Comparison of ENCODE assay signal across 22 mouse cellular contexts in the genomic region with DNA sequence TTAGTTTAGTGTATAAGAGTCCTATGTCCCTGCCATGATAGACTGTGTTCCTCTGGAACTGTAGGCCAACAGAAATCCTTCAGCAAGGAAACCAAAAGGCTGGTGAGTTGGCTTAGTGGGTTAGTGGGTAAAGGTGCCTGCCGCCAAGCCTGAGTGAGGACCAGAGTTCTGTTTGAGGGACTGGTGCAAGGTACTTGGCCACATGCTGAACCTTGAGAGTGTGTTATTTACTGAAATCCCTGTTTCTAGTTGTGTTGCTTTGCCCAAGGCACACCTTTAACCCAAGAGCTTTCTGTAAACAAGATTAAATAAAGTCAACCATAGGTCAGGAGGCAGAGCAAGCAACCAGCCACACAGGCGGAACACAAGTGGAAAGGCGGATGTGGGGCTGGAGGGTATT. TPM values are rescaled to one million over a fixed set of nuclear protein-coding genes. Genes with fewer than 3 reads are reported as not detected.
"Had no signal": no experiment of that assay in that cellular context is flagged by ENCODE, and none has a peak within 500 bp of the region (broad histone marks: within the 10 kb centered on the region; RNA-seq: fewer than 3 reads in every experiment).

No protein-coding gene starts in this region.

- H3K4me2 ChIP-seq: heart, embryonic 12.5 days; hindbrain, embryonic 13.5 days; hindbrain, embryonic 15.5 days; limb, embryonic 13.5 days; limb, embryonic 15.5 days; liver, embryonic 12.5 days had no signal

- H3K36me3 ChIP-seq: heart, embryonic 10.5 days; hindbrain, embryonic 13.5 days had no signal

- H3K27ac ChIP-seq: heart, embryonic 10.5 days; hindbrain, embryonic 13.5 days; hindbrain, embryonic 15.5 days; hindbrain, postnatal 0 days; limb, embryonic 13.5 days; limb, embryonic 15.5 days; liver, embryonic 12.5 days had no signal

- ATAC-seq: forebrain, postnatal 0 days; hindbrain, postnatal 0 days; intestine, embryonic 16.5 days; liver, embryonic 12.5 days had no signal

- DNase-seq: forebrain, postnatal 0 days; gastrocnemius, postnatal 14 days; gastrocnemius, postnatal 36 days; heart, adult 18-20 months; heart, postnatal 10 days; heart, postnatal 36 days; kidney, adult 18-20 months; kidney, adult 8-10 months; layer of hippocampus, adult 9-11 months; layer of hippocampus, postnatal 36 days; left cerebral cortex, postnatal 4 days had no signal

- H3K4me1 ChIP-seq: liver, embryonic 12.5 days had no signal

- H3K9ac ChIP-seq: forebrain, postnatal 0 days; heart, embryonic 12.5 days; hindbrain, embryonic 13.5 days; hindbrain, embryonic 15.5 days; limb, embryonic 13.5 days; limb, embryonic 15.5 days; liver, embryonic 12.5 days had no signal

- H3K27me3 ChIP-seq: heart, embryonic 12.5 days; hindbrain, embryonic 13.5 days; hindbrain, embryonic 15.5 days; limb, embryonic 13.5 days; limb, embryonic 15.5 days; liver, embryonic 12.5 days had no signal

- H3K9me3 ChIP-seq: heart, embryonic 10.5 days; heart, embryonic 12.5 days; hindbrain, embryonic 13.5 days; hindbrain, embryonic 15.5 days; limb, embryonic 13.5 days; limb, embryonic 15.5 days; liver, embryonic 12.5 days had no signal

- H3K4me3 ChIP-seq: heart, embryonic 10.5 days; heart, embryonic 12.5 days; hindbrain, embryonic 13.5 days; hindbrain, embryonic 15.5 days; limb, embryonic 13.5 days; limb, embryonic 15.5 days; liver, embryonic 12.5 days had no signal

RNA-seq across cellular contexts. Expression of gene Oit3, which starts 24.0 kb away (rescaled TPM):
- total RNA-seq: gastrocnemius, adult 18-20 months; gastrocnemius, adult 8-10 months; heart, adult 18-20 months; heart, postnatal 36 days; hindbrain, postnatal 0 days; layer of hippocampus, postnatal 36 days had no signal
